Mouse (Mus musculus) lung, adult 2 months (tissue): Measurements from ENCODE around the gene Cryzl2. TPM values are rescaled to one million over a fixed set of nuclear protein-coding genes. Genes with fewer than 3 reads are reported as not detected.

Source experiments
- DNase-seq: peaks from one replicate; pipeline ENCODE4 v3.0.0; 2022
- H3K4me1 ChIP-seq: fragments of 200-500 bp; 2 replicates; pipeline ENCODE4 v1.6.1; 2011; ENCODE audit warnings: low read length; ENCODE audit not compliant: control insufficient read depth, insufficient read depth
- H3K4me3 ChIP-seq: fragments of 200-500 bp; replicated peaks from 2 replicates; pipeline ENCODE3; 2011; ENCODE audit warnings: low read depth, mild to moderate bottlenecking, control low read depth, low read length; ENCODE audit errors: extremely low read depth
- CTCF ChIP-seq: fragments of 200-500 bp; IDR thresholded peaks from 2 replicates; pipeline ENCODE4 v1.5.1; 2011; ENCODE audit warnings: mild to moderate bottlenecking, low read length, control low read depth; ENCODE audit not compliant: insufficient read depth
- POLR2A ChIP-seq: fragments of 200-500 bp; IDR thresholded peaks from 2 replicates; pipeline ENCODE4 v1.6.1; 2011; ENCODE audit warnings: low read depth, mild to moderate bottlenecking, control low read depth, low read length, borderline replicate concordance; ENCODE audit errors: extremely low read depth
- WGBS: fragments of 180-500 bp; shearing (Covaris S2); methylation state at CpG from one replicate; pipeline ENCODE4 v1.1.7; 2018; 5-methylcytosine and 5-hydroxymethylcytosine counted together
- polyA plus RNA-seq: library from polyadenylated mRNA; depleted of rRNA; stranded (reverse); fragments of >200 nt; gene quantifications from 2 replicates; pipeline ENCODE4 v1.2.3, GENCODE M21; 2012

Gene Cryzl2
- polyA plus RNA-seq, 1 experiment: 15.0 TPM

- WGBS: 14% methylated on average over 21 of the region's 21 CpGs
- Histone ChIP-seq H3K4me3 (peak overlapping the region; percentile 39), H3K4me1 (peaks cover 17% of the 10 kb centered on the region; the same call in 1 of the 2 replicates)
- TF ChIP-seq CTCF (no peak), POLR2A (peak; percentile 42; the same call in 1 of the 2 replicates)
- DNase-seq: no peak
Measured at GRCm38 (mm10) chr1:157449981-157450636, 8.3 kb upstream of the Cryzl2 start.

GRCm38 (mm10) chr1:157452284-157452683, 6.1 kb upstream of the Cryzl2 start:
- TF ChIP-seq POLR2A (no peak), CTCF (no peak)
- no peak for DNase-seq
- Histone ChIP-seq H3K4me1 (peaks cover 13% of the 10 kb centered on the region; the same call in 1 of the 2 replicates), H3K4me3 (no peak overlapping the region)
- WGBS: 74% methylated on average over 3 of the region's 3 CpGs

GRCm38 (mm10) chr1:157452759-157453549, 5.4 kb upstream of the Cryzl2 start:
- Histone ChIP-seq H3K4me1 (peaks cover 12% of the 10 kb centered on the region; the same call in 1 of the 2 replicates), H3K4me3 (no peak overlapping the region)
- no peak for DNase-seq
- WGBS: 84% methylated on average over 5 of the region's 5 CpGs
- TF ChIP-seq POLR2A: no peak
- TF ChIP-seq CTCF: no peak

- no peak for TF ChIP-seq POLR2A
- TF ChIP-seq CTCF: no peak
- no peak for DNase-seq
- H3K4me1 ChIP-seq: peaks cover 2% of the 10 kb centered on the region
- H3K4me3 ChIP-seq: no peak overlapping the region
- WGBS: 77% methylated on average over 6 of the region's 6 CpGs
Measured at GRCm38 (mm10) chr1:157454876-157455275, 3.5 kb upstream of the Cryzl2 start.

GRCm38 (mm10) chr1:157457789-157458188, 588 bp upstream of the Cryzl2 start:
- Histone ChIP-seq H3K4me1 (no peaks in the 10 kb centered on the region; the same call in 1 of the 2 replicates), H3K4me3 (no peak overlapping the region)
- no peak for DNase-seq
- 93% methylated on average over 3 of the region's 3 CpGs for WGBS
- TF ChIP-seq POLR2A (no peak), CTCF (no peak)

- DNase-seq: no peak
- Histone ChIP-seq H3K4me1 (no peaks in the 10 kb centered on the region; the same call in 1 of the 2 replicates), H3K4me3 (no peak overlapping the region)
- TF ChIP-seq POLR2A (no peak), CTCF (no peak)
- WGBS: 92% methylated on average over 5 of the region's 5 CpGs
Measured at GRCm38 (mm10) chr1:157459904-157460303, 1.5 kb downstream of the Cryzl2 start.

GRCm38 (mm10) chr1:157461276-157461675, 2.9 kb downstream of the Cryzl2 start:
- no peak for DNase-seq
- Histone ChIP-seq H3K4me1 (no peaks in the 10 kb centered on the region; the same call in 1 of the 2 replicates), H3K4me3 (no peak overlapping the region)
- WGBS: 98% methylated on average over 5 of the region's 5 CpGs
- TF ChIP-seq POLR2A: no peak
- no peak for TF ChIP-seq CTCF

GRCm38 (mm10) chr1:157462336-157462735, 4.0 kb downstream of the Cryzl2 start:
- no peak for TF ChIP-seq POLR2A
- no peak for TF ChIP-seq CTCF
- Histone ChIP-seq H3K4me3 (no peak overlapping the region), H3K4me1 (no peaks in the 10 kb centered on the region; the same call in 1 of the 2 replicates)
- WGBS: 69% methylated on average over 3 of the region's 3 CpGs
- DNase-seq: no peak

GRCm38 (mm10) chr1:157465194-157465593, 6.8 kb downstream of the Cryzl2 start:
- Histone ChIP-seq H3K4me1 (no peaks in the 10 kb centered on the region), H3K4me3 (no peak overlapping the region)
- DNase-seq: peak; percentile 37
- 0 out of 2 replicates have a peak, but pooled peaks have one; percentile 12 for TF ChIP-seq CTCF
- no peak for TF ChIP-seq POLR2A
- 78% methylated on average over 3 of the region's 3 CpGs for WGBS

- TF ChIP-seq CTCF: no peak
- no peak for TF ChIP-seq POLR2A
- no peaks in the 10 kb centered on the region for H3K4me1 ChIP-seq
- WGBS: 92% methylated on average over 8 of the region's 8 CpGs
- no peak for DNase-seq
- H3K4me3 ChIP-seq: no peak overlapping the region
Measured at GRCm38 (mm10) chr1:157467866-157468265, 9.5 kb downstream of the Cryzl2 start.
